Mouse (Mus musculus) B cell, adult 67 days (primary cell): ENCODE measurements around the gene Rbm28. TPM values are rescaled to one million over a fixed set of nuclear protein-coding genes. Genes with fewer than 3 reads are reported as not detected.

Experiments used
- total RNA-seq, 2 experiments: library from RNA; stranded (reverse); gene quantifications; 4 replicates each; pipeline ENCODE4 v1.2.4; 2023

Gene Rbm28
- 10 to 100 TPM; 84.3 to 84.6 TPM for total RNA-seq

GRCm38 (mm10) chr6:29164314-29165244, at the start of gene Rbm28:
Gene Rbm28 (minus strand): TSS chr6:29165006.

GRCm38 (mm10) chr6:29178888-29179658, 14.3 kb upstream of the Rbm28 start, which contains the start of gene Prrt4:
Gene Prrt4 (minus strand): TSS chr6:29179584.

Other genes starting within 250 kb of the Rbm28 start
- gene Lep, start 104.8 kb downstream of the Rbm28 start, total RNA-seq: not detected
- under 1 TPM in 1 of 2 experiments, not detected in 1; 0.26 TPM for gene Prrt4, start 14.6 kb upstream of the Rbm28 start, total RNA-seq
- 10 to 100 TPM; 69.1 to 73.9 TPM for gene Impdh1, start 51.4 kb upstream of the Rbm28 start, total RNA-seq
- gene Hilpda, start 107.5 kb upstream of the Rbm28 start, total RNA-seq: 10 to 100 TPM; 15.4 to 18.3 TPM
- gene Fam71f2, start 114.6 kb upstream of the Rbm28 start, total RNA-seq: 1 to 10 TPM in 1 of 2 experiments, not detected in 1; 1.1 TPM
- not detected for gene Fam71f1, start 154.1 kb upstream of the Rbm28 start, total RNA-seq
- 10 to 100 TPM; 42.9 to 52.3 TPM for gene Calu, start 183.1 kb upstream of the Rbm28 start, total RNA-seq
- not detected for gene Opn1sw, start 223.5 kb upstream of the Rbm28 start, total RNA-seq
- not detected for gene Ccdc136, start 231.3 kb upstream of the Rbm28 start, total RNA-seq